Comparison of ENCODE assay signal across 8 mouse cellular contexts in genomic region chr7:45103652-45104180, GRCm38 (mm10). TPM values are rescaled to one million over a fixed set of nuclear protein-coding genes. Genes with fewer than 3 reads are reported as not detected.
DNase-seq lines count a peak whose midpoint lies in the region; TF ChIP-seq lines count a peak whose summit lies in the region.

Gene Fcgrt, minus strand, starts transcription at chr7:45103851.

- H3K4me1 ChIP-seq in lung, adult 2 months (ENCODE audit: control insufficient read depth, insufficient read depth, low read length): peaks cover 7% of the 10 kb centered on the region
- peaks cover 6% of the 10 kb centered on the region; the same call in 1 of the 2 replicates for H3K4me1 ChIP-seq in olfactory bulb, adult 2 months (ENCODE audit: control insufficient read depth, insufficient read depth, low read length)

- intact Hi-C loops in heart, postnatal 25 days (cut with DNase I): loop anchor here (2.0 kb wide), 2 partner anchors 17 to 21 kb away; no protein-coding TSS in a partner anchor

- TF ChIP-seq CTCF in lung, adult 2 months (IDR thresholded peaks at IDR 0.05; ENCODE audit: insufficient read depth, low read length): no peak
- no peak for TF ChIP-seq CTCF in olfactory bulb, adult 2 months (IDR thresholded peaks at IDR 0.05; ENCODE audit: insufficient read depth, low read depth, low read length)

- DNase-seq in 3134 (ENCODE audit: extremely low read depth, insufficient read length, low spot score): peak; percentile 83
- DNase-seq in adrenal gland, adult 2 months: peak; percentile 95
- DNase-seq in fat pad, adult 2 months (ENCODE audit: extremely low read depth, low read depth, low spot score): peak; percentile 94
- DNase-seq in heart, postnatal 25 days (ENCODE audit: low spot score): peak; percentile 96
- peak in 1 of 2 experiments; percentile 37 for DNase-seq in layer of hippocampus, adult 18-20 months (ENCODE audit: low spot score in 2 of 2)
- peak; percentile 93 for DNase-seq in lung, adult 2 months
- no peak for DNase-seq in thymus, postnatal 4 days

- peak; percentile 85; the same call in 1 of the 2 replicates for TF ChIP-seq POLR2A in lung, adult 2 months (IDR thresholded peaks at IDR 0.05; ENCODE audit: borderline replicate concordance, extremely low read depth, low read depth, low read length)
- no peak for TF ChIP-seq POLR2A in olfactory bulb, adult 2 months (IDR thresholded peaks at IDR 0.05; ENCODE audit: insufficient read depth, low read depth, low read length)

- 0 out of 2 replicates have a peak within 1 kb of the TSS, but pooled peaks have one; percentile 31 for H3K27ac ChIP-seq in olfactory bulb, adult 2 months (ENCODE audit: insufficient read depth, low read depth, low read length)

- H3K4me3 ChIP-seq in lung, adult 2 months (replicated peaks; ENCODE audit: extremely low read depth, low read depth, low read length): peak within 1 kb of the TSS; percentile 70
- H3K4me3 ChIP-seq in olfactory bulb, adult 2 months (ENCODE audit: insufficient read depth, low read depth, low read length): peak within 1 kb of the TSS; percentile 35

- 7% methylated on average over 7 of the region's 7 CpGs for WGBS in lung, adult 2 months
- WGBS in olfactory bulb, adult 2 months: 46% methylated on average over 7 of the region's 7 CpGs

RNA-seq across cellular contexts. Expression of gene Fcgrt, which starts in this region (rescaled TPM):
- total RNA-seq in adrenal gland, adult 2 months (2021): 100 to 1,000 TPM in 1 of 2 experiments, 10 to 100 TPM in 1; 84.8 to 154 TPM
- 186 and 187 TPM in 2 replicates for polyA plus RNA-seq in adrenal gland, adult 2 months (2012; rRNA removed)
- 10 to 100 TPM; 66.1 to 71.7 TPM for total RNA-seq in heart, postnatal 25 days (2021)
- total RNA-seq in layer of hippocampus, adult 18-20 months (2021): 10 to 100 TPM; 14.8 to 18.7 TPM
- polyA plus RNA-seq in lung, adult 2 months (2012; rRNA removed): 112 and 120 TPM in 2 replicates
- not detected in 2 replicates for polyA plus RNA-seq in olfactory bulb, adult 2 months (2012; ENCODE audit: insufficient read depth, insufficient read length, low replicate concordance, missing spikeins)
